Mouse (Mus musculus): ENCODE results near the gene Gm20388. TPM values are rescaled to one million over a fixed set of nuclear protein-coding genes. Genes with fewer than 3 reads are reported as not detected.
A peak's percentile ranks its signal among the peaks of the same experiment; 100 is the strongest.

The Gm20388 gene
- polyA plus RNA-seq, 1 experiment from 2014 or later, result 2.5 TPM

DNA sequence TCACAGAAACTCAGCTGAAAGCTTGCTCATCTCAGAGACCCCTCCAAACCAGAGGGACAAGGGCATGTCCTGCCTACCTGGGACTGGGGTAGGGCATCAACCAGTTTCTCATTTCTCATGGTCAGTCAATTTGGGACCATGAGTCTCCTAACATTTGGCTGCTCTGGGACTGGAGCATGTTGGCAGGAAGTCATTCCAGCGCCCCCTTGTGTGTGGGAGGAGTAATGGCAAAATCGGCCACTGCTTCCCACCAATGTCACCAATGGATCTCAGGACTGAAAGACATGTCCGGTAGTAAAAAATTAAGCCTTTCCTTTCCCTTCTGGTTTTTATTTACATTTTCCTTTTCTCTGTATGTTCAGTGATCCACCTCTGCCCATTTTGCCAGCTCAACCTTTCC lies 1318.3 kb downstream of the Gm20388 start:
- peaks cover 42% of the 10 kb centered on the region for H3K4me1 ChIP-seq
- WGBS, result 61% methylated on average over 3 of the region's 3 CpGs
- DNase-seq (ENCODE audit: low spot score), result no peak
- H3K27ac ChIP-seq, result 0 out of 2 replicates have a peak overlapping the region, but pooled peaks have one; percentile 64
- no peak overlapping the region for H3K4me3 ChIP-seq
- H3K27me3 ChIP-seq (ENCODE audit: low read depth, poor library complexity, severe bottlenecking), result peaks cover 69% of the 10 kb centered on the region
- no peaks in the 10 kb centered on the region for H3K36me3 ChIP-seq
- no peaks in the 10 kb centered on the region for H3K9me3 ChIP-seq (replicated peaks)

DNA sequence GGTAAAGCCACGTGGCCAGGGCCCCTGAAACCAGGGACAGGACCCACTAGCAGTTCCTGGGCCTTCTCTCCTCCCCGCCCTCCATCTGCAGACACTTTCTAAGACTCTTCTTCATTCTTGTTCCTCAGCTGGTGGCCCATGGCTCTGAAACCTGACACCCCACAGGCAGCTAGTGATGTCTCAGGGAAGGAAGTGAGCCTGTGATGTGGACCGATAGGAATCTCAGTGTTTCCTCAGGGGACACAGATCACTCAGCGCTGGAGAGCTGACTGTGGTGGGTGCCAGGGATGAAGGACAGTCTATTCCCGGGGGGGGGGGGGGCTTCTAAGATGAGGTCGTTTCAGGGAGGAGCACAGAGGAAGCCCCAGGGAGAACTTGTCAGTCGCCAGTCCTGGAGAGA lies 1318.9 kb downstream of the Gm20388 start:
- H3K27ac ChIP-seq, result peak overlapping the region; percentile 46; the same call in 1 of the 2 replicates
- peaks cover 64% of the 10 kb centered on the region for H3K27me3 ChIP-seq (ENCODE audit: low read depth, poor library complexity, severe bottlenecking)
- no peak overlapping the region for H3K4me3 ChIP-seq
- H3K4me1 ChIP-seq, result peaks cover 43% of the 10 kb centered on the region
- 21% methylated on average over 7 of the region's 7 CpGs for WGBS
- no peaks in the 10 kb centered on the region for H3K36me3 ChIP-seq
- DNase-seq (ENCODE audit: low spot score), result no peak
- H3K9me3 ChIP-seq (replicated peaks), result no peaks in the 10 kb centered on the region

DNA sequence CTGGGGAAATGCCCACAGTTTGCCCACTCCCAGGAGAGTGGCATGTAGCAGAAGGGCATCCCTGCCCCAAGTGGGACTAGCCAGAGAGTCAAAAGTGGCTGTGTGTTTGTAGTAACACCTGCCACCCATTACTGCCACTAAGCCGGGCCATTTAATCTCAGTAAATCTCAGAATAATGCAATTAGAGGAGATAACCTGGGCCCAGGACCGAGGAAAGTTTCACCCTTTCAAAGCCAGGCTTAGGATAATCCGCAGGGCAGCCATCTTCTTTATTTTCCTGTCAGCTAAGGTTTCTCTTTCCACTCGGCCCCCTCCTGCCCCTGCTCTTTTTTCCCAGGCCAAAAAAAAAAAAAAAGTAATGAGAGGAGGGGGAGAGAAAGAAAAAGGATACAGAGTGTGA lies 1322.6 kb downstream of the Gm20388 start:
- no peak for DNase-seq (ENCODE audit: low spot score)
- no peak overlapping the region for H3K4me3 ChIP-seq
- no peak overlapping the region for H3K27ac ChIP-seq
- no peaks in the 10 kb centered on the region for H3K36me3 ChIP-seq
- peaks cover 35% of the 10 kb centered on the region for H3K27me3 ChIP-seq (ENCODE audit: low read depth, poor library complexity, severe bottlenecking)
- 38% methylated on average over 4 of the region's 4 CpGs for WGBS
- peaks cover 34% of the 10 kb centered on the region for H3K4me1 ChIP-seq
- no peaks in the 10 kb centered on the region for H3K9me3 ChIP-seq (replicated peaks)

DNA sequence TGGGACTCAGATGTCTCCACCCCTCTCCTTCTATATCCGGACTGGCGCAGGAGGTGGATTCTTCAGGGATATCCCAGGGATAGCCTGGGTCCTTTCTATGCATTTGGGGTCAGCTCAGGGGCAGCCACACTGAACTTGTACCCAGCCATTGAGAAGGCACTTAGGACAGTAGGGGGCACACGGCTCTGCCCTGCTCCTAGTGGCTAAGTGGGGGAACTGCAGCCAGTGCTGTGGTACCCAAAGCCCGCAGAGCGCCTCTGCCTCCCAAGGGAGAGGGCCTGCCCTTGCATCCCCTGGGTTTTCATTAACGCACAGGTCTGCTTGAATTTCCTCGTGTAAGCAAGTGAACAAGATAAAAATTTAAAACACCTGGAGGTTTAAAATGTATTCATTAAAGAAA lies 1324.3 kb downstream of the Gm20388 start:
- no peak overlapping the region for H3K4me3 ChIP-seq
- WGBS, result 68% methylated on average over 7 of the region's 7 CpGs
- DNase-seq (ENCODE audit: low spot score), result peak; percentile 67
- H3K27ac ChIP-seq, result no peak overlapping the region
- H3K27me3 ChIP-seq (ENCODE audit: low read depth, poor library complexity, severe bottlenecking), result peaks cover 30% of the 10 kb centered on the region
- no peaks in the 10 kb centered on the region for H3K36me3 ChIP-seq
- peaks cover 17% of the 10 kb centered on the region for H3K4me1 ChIP-seq
- no peaks in the 10 kb centered on the region for H3K9me3 ChIP-seq (replicated peaks)

DNA sequence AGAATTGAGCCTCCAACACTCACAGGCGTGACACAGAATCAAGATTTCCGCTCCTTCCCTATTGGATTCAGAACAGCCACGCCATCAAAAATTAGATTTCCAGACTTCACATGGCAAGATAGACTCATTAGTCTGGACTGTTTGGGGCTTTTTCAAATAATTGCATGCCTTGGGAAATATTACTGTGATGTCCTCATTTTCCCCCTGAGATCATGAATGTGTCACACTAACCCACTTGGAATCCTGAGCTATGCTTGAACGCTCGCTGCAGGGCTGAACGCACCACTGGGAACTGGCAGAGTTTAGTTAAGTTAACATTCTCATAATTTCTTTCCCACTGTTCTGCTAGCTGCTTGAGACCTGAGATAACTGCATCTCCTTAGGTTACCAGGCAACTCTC lies 1329.0 kb downstream of the Gm20388 start:
- H3K4me1 ChIP-seq, result peaks cover 41% of the 10 kb centered on the region
- WGBS, result 92% methylated on average over 6 of the region's 6 CpGs
- no peak overlapping the region for H3K27ac ChIP-seq

DNA sequence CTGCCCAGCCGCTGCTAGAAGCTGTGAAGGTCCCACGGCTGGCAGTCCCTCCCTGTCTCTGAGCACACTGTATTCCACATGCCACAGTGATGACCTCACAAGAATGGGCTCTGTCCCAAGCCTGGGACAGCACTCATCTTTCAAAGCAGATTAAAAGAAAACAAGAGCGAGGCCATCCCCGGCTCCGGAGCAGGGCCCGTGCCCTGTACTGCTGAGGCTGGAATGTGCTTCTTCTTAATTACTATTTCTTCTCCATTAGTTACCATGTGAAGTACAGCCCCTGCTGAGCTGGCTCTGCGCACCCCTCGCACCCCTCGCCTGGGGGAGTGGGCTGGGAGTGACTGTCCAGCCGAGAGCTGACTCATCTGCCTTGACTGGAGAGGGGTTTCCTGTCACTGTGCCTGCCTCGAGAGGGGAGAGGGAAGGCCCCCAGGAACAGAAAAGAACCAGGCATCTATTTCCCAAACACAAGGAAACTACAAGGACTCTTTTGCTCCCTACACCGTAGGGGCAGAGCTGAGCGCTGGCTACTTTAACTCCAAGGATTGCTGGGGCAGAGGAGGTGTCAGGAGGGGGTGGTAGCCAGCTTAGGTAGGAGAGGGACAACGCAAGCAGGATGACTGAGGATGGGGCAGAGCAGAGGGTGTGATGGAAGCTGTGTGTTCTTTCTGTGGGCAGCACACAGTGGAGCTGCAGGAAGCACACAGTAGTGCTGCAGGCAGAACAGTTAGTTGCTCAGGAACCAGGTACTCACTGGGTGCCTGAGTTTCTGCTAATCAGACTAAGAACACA lies 1331.3 kb downstream of the Gm20388 start:
- H3K36me3 ChIP-seq, result no peaks in the 10 kb centered on the region
- peaks cover 39% of the 10 kb centered on the region for H3K4me1 ChIP-seq
- no peak for DNase-seq (ENCODE audit: low spot score)
- no peaks in the 10 kb centered on the region for H3K9me3 ChIP-seq (replicated peaks)
- no peak overlapping the region for H3K4me3 ChIP-seq
- peaks cover 54% of the 10 kb centered on the region for H3K27me3 ChIP-seq (ENCODE audit: low read depth, poor library complexity, severe bottlenecking)
- peak overlapping the region; percentile 68 for H3K27ac ChIP-seq
- 21% methylated on average over 14 of the region's 14 CpGs for WGBS

More for the DNA sequence above, 1329.0 kb downstream of the Gm20388 start:
- Histone ChIP-seq H3K27me3 (ENCODE audit: low read depth, poor library complexity, severe bottlenecking) (peaks cover 50% of the 10 kb centered on the region), H3K4me3 (no peak overlapping the region), H3K9me3 (replicated peaks) (no peaks in the 10 kb centered on the region), H3K36me3 (no peaks in the 10 kb centered on the region)
- DNase-seq (ENCODE audit: low spot score), result no peak

DNA sequence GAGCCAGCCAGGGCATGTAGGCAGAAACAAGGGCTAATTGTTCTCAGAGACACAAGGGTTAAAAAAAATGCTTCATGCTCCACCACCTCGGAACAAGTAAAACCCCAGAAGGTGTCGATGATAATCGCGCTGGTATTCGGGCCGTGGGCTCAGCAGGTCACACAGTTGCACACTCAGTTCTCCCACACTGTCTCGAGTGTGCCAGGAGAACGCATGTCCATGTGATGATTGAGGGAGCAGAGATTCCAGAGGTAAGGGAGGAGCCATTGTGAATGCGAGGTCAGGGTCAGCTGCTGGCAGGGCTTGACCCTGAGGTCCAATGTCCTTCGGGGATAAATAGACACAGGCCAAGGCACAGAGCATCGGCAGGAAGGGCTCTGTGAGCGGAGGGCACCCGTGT lies 1332.0 kb downstream of the Gm20388 start:
- WGBS, result 34% methylated on average over 13 of the region's 13 CpGs
- no peak for DNase-seq (ENCODE audit: low spot score)
- Histone ChIP-seq H3K4me1 (peaks cover 39% of the 10 kb centered on the region), H3K27ac (peak overlapping the region; percentile 68), H3K27me3 (ENCODE audit: low read depth, poor library complexity, severe bottlenecking) (peaks cover 61% of the 10 kb centered on the region), H3K4me3 (no peak overlapping the region), H3K36me3 (no peaks in the 10 kb centered on the region), H3K9me3 (replicated peaks) (no peaks in the 10 kb centered on the region)

DNA sequence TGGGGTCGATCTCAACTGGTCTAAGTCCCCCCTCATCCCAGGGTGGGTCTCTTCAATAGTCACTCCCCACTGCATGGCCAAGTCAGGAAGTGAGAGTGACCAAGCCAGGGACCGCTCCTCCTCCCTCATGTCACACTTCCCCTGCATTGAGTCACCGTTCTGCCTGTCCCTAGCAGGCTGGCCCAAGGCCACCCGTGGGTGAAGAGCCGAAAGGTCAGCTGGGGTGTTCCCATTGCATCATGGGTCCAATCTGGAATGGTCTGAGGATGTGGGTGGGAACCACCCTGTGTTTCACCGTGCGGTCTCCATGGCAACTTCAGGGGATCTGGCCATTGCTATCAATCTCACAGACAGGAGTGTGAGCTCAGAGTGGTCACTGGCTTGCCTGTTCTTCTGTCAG lies 1338.2 kb downstream of the Gm20388 start:
- no peaks in the 10 kb centered on the region for H3K36me3 ChIP-seq
- H3K9me3 ChIP-seq (replicated peaks), result no peaks in the 10 kb centered on the region
- no peak overlapping the region for H3K4me3 ChIP-seq
- peaks cover 41% of the 10 kb centered on the region for H3K4me1 ChIP-seq
- H3K27ac ChIP-seq, result no peak overlapping the region
- H3K27me3 ChIP-seq (ENCODE audit: low read depth, poor library complexity, severe bottlenecking), result peaks cover 86% of the 10 kb centered on the region
- DNase-seq (ENCODE audit: low spot score), result no peak
- WGBS, result 80% methylated on average over 7 of the region's 7 CpGs

DNA sequence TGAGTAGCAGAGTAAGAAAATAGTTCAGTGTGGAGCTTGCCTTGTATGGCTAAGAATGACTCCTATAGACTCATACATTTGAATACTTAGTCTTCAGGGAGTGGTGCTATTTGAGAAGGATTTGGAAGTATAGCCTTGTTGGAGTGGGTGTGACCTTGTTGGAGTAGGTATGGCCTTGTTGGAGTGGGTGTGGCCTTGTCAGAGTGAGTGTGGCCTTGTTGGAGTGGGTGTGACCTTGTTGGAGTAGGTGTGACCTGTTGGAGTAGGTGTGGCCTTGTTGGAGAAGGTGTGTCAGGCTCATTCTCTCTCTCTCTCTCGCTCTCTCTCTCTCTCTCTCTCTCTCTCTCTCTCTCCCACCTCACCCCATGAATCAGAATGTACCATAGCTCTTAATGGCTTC lies 1338.8 kb downstream of the Gm20388 start:
- no peak overlapping the region for H3K27ac ChIP-seq
- WGBS, result 80% methylated on average over 1 of the region's 1 CpGs
- peaks cover 86% of the 10 kb centered on the region for H3K27me3 ChIP-seq (ENCODE audit: low read depth, poor library complexity, severe bottlenecking)
- peaks cover 41% of the 10 kb centered on the region for H3K4me1 ChIP-seq
- DNase-seq (ENCODE audit: low spot score), result no peak
- H3K4me3 ChIP-seq, result no peak overlapping the region
- no peaks in the 10 kb centered on the region for H3K9me3 ChIP-seq (replicated peaks)
- no peaks in the 10 kb centered on the region for H3K36me3 ChIP-seq

DNA sequence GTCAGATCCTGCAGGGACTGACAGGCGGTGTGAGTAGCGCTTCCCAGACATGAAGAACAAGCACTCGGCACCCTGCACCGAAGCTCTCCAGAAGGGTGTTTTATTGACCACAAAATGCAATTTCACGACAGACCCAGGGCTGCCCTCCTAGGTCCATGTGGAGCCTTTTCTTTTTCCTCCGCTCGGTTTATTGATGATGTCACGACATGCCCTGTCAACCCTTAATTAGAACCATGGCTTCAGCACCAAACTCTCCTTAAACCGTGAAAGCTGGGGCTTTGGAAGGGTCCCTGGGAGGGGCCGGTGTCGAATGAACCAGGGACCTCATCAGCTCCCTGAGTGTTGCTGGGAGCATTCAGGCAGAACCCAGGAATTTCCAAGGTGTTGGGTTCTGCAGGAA lies 1340.4 kb downstream of the Gm20388 start:
- Histone ChIP-seq H3K9me3 (replicated peaks) (no peaks in the 10 kb centered on the region), H3K4me1 (peaks cover 53% of the 10 kb centered on the region), H3K27me3 (ENCODE audit: low read depth, poor library complexity, severe bottlenecking) (peaks cover 98% of the 10 kb centered on the region), H3K36me3 (no peaks in the 10 kb centered on the region), H3K27ac (no peak overlapping the region), H3K4me3 (peak overlapping the region; percentile 19; the same call in 1 of the 2 replicates)
- peak; percentile 58 for DNase-seq (ENCODE audit: low spot score)
- 6% methylated on average over 11 of the region's 11 CpGs for WGBS

DNA sequence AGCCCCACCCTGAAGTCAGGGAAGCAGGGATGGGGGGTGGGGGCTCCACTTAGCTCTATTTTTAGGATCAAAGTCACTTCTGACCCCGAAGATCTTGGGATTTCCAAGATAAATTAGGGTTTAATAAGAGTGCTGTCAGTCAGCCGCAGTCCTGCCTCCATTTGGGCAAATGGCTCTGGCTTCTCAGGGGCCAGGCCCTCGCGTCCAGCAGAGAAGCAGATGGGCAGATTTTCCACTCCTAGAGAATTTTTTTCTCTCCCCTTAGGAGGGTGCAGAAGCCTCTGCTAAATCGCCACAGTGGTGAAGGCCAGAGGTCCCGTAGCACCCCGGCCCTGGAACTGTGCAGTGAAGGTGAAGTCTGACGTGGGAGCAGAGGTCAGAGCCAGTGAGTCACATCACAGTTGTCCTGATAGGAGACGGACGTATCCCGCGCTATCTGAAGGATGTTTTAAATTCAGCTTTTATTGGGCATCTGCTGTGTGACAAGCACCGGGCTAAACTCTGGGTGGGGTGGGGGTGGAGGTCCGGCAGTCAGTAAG lies 1345.2 kb downstream of the Gm20388 start:
- peak overlapping the region; percentile 9; the same call in 1 of the 2 replicates for H3K27ac ChIP-seq
- peaks cover 95% of the 10 kb centered on the region for H3K27me3 ChIP-seq (ENCODE audit: low read depth, poor library complexity, severe bottlenecking)
- no peaks in the 10 kb centered on the region for H3K9me3 ChIP-seq (replicated peaks)
- DNase-seq (ENCODE audit: low spot score), result no peak
- H3K4me1 ChIP-seq, result peaks cover 61% of the 10 kb centered on the region
- 16% methylated on average over 14 of the region's 14 CpGs for WGBS
- no peaks in the 10 kb centered on the region for H3K36me3 ChIP-seq
- no peak overlapping the region for H3K4me3 ChIP-seq

DNA sequence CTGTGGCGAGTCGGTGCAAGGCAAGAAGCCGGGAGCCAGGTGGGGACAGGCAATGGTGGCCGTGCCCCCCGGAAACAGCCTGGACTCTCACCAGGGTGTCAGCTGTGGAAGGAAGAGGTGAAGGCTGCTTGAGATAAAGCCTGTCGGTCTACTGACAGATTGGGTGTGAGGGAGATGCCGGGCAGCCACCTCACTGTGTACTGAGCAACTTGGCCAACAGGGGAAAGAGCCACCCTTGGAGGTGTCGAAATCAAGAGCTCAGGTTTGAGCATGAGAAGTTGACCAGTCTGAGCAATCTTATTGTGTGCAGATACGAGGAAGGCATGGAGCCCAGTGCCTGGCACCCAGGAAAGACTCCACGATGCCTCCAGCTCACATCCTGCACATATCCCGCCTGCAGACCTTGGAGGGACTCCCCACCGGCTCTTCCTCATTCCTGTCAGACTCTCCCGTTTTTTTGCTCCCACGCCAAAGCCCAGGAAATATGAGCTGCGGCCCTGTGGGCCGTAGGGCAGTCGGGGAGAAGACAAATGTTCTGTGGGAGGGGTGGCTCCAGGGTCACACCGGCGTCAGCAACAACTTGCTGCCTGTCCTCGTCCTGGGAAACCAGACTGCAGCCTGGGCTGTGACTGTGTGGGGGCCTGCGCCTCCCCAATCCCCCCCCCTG lies 1347.6 kb downstream of the Gm20388 start:
- H3K4me1 ChIP-seq, result peaks cover 51% of the 10 kb centered on the region
- 15% methylated on average over 21 of the region's 21 CpGs for WGBS
- peak overlapping the region; percentile 22; the same call in 1 of the 2 replicates for H3K4me3 ChIP-seq
- H3K27me3 ChIP-seq (ENCODE audit: low read depth, poor library complexity, severe bottlenecking), result peaks cover 88% of the 10 kb centered on the region
- no peaks in the 10 kb centered on the region for H3K36me3 ChIP-seq
- peak overlapping the region; percentile 37; the same call in 1 of the 2 replicates for H3K27ac ChIP-seq
- DNase-seq (ENCODE audit: low spot score), result no peak
- H3K9me3 ChIP-seq (replicated peaks), result no peaks in the 10 kb centered on the region
